Comparison of ENCODE assay signal across 13 mouse cellular contexts in the genomic region with DNA sequence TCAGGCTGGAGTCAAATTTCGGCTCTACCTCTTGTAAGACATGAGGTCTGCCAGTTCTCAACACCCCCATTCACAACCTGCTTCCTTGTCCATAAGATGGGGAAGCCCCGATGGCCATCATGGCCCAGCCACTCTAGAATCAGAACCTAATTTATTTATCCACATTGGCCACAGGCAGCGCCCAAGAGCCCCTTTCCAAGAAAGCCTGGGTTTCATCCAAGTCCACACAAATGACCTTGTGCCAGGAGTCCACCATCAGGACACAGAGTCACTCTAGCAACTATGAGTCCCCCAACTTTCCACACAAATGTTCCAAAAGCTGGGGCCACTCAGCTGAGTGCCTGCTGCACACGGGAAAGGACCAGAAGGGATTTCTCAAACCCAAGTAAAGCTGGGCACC. TPM values are rescaled to one million over a fixed set of nuclear protein-coding genes. Genes with fewer than 3 reads are reported as not detected.
DNase-seq lines count a peak whose midpoint lies in the region; ATAC-seq and TF ChIP-seq lines count a peak whose summit lies in the region.
"Had no signal": no experiment of that assay in that cellular context is flagged by ENCODE, and none has a peak within 500 bp of the region (broad histone marks: within the 10 kb centered on the region; RNA-seq: fewer than 3 reads in every experiment).

No protein-coding gene starts in this region.

- ATAC-seq in heart, embryonic 13.5 days (ENCODE audit: extremely low read depth, insufficient number of reproducible peaks, low FRiP score, low TSS enrichment), result no peak
- ATAC-seq: liver, embryonic 12.5 days had no signal

- H3K4me3 ChIP-seq in heart, embryonic 13.5 days, result no peak overlapping the region
- H3K4me3 ChIP-seq in layer of hippocampus, adult 2 months, result no peak overlapping the region
- no peak overlapping the region for H3K4me3 ChIP-seq in E14TG2a.4 (replicated peaks; ENCODE audit: low read length)
- H3K4me3 ChIP-seq: embryonic facial prominence, embryonic 10.5 days; liver, embryonic 12.5 days; midbrain, embryonic 10.5 days had no signal

- WGBS in heart, embryonic 13.5 days, result 71% methylated on average over 4 of the region's 4 CpGs

- no peaks in the 10 kb centered on the region for H3K27me3 ChIP-seq in heart, embryonic 13.5 days (replicated peaks)
- H3K27me3 ChIP-seq in E14TG2a.4 (ENCODE audit: insufficient read depth, low read length), result peaks cover 25% of the 10 kb centered on the region
- H3K27me3 ChIP-seq: liver, embryonic 12.5 days had no signal

- peak; percentile 53 for TF ChIP-seq CTCF in layer of hippocampus, adult 2 months (conservative IDR thresholded peaks at IDR 0.05)
- TF ChIP-seq CTCF in E14TG2a.4 (conservative IDR thresholded peaks at IDR 0.05; ENCODE audit: low read length), result peak; percentile 16

- H3K4me1 ChIP-seq in heart, embryonic 13.5 days, result peaks cover 94% of the 10 kb centered on the region
- peaks cover 31% of the 10 kb centered on the region for H3K4me1 ChIP-seq in E14TG2a.4 (replicated peaks; ENCODE audit: low read depth, low read length)

- H3K36me3 ChIP-seq in heart, embryonic 13.5 days, result peaks cover 37% of the 10 kb centered on the region
- H3K36me3 ChIP-seq in E14TG2a.4 (ENCODE audit: insufficient read depth, low read length), result peaks cover 7% of the 10 kb centered on the region; the same call in 1 of the 2 replicates
- H3K36me3 ChIP-seq: embryonic facial prominence, embryonic 10.5 days; midbrain, embryonic 10.5 days had no signal

- DNase-seq in heart, postnatal 25 days (ENCODE audit: low spot score), result no peak
- DNase-seq in layer of hippocampus, adult 2 months (ENCODE audit: low spot score in 2 of 2), result no peak
- no peak for DNase-seq in layer of hippocampus, postnatal 36 days
- DNase-seq in adipocyte (ENCODE audit: low spot score), result peak; percentile 35
- DNase-seq in retina, postnatal 1 day, result no peak
- DNase-seq: adrenal gland, adult 2 months; cerebellum, adult 8-10 months; right cerebral cortex, postnatal 14 days had no signal

- H3K27ac ChIP-seq in heart, embryonic 13.5 days (replicated peaks), result peak overlapping the region; percentile 96
- H3K27ac ChIP-seq in layer of hippocampus, adult 2 months, result no peak overlapping the region
- H3K27ac ChIP-seq: embryonic facial prominence, embryonic 10.5 days; liver, embryonic 12.5 days; midbrain, embryonic 10.5 days had no signal

- intact Hi-C loops in heart, postnatal 25 days (cut with DNase I), result no loop called here

- H3K9me3 ChIP-seq in heart, embryonic 13.5 days, result no peaks in the 10 kb centered on the region
- H3K9me3 ChIP-seq in E14TG2a.4 (ENCODE audit: low read length), result no peaks in the 10 kb centered on the region
- H3K9me3 ChIP-seq: embryonic facial prominence, embryonic 10.5 days; liver, embryonic 12.5 days; midbrain, embryonic 10.5 days had no signal

- no peak overlapping the region for H3K9ac ChIP-seq in heart, embryonic 13.5 days
- H3K9ac ChIP-seq: liver, embryonic 12.5 days had no signal

- no peak overlapping the region for H3K4me2 ChIP-seq in heart, embryonic 13.5 days
- H3K4me2 ChIP-seq: liver, embryonic 12.5 days had no signal

RNA-seq across cellular contexts. Expression of a gene that starts 18.7 kb away (rescaled TPM):
- polyA plus RNA-seq in heart, embryonic 13.5 days (2015; fragmentation: Nextera tagmentation; extraction: Ambion mirVana), result 29.3 and 32.8 TPM in 2 replicates
- total RNA-seq in heart, postnatal 25 days (2021), result 10 to 100 TPM; 20.0 TPM
- 1 to 10 TPM; 3.6 to 6.0 TPM for total RNA-seq in layer of hippocampus, adult 2 months (2021)
- total RNA-seq in layer of hippocampus, postnatal 36 days (2021), result 1 to 10 TPM; 4.5 to 5.3 TPM

RNA-seq across cellular contexts. Expression of a gene that starts 29.3 kb away (rescaled TPM):
- 13.9 and 14.2 TPM in 2 replicates for polyA plus RNA-seq in heart, embryonic 13.5 days (2015; fragmentation: Nextera tagmentation; extraction: Ambion mirVana)
- total RNA-seq in heart, postnatal 25 days (2021), result 10 to 100 TPM; 31.8 to 33.7 TPM
- total RNA-seq in layer of hippocampus, adult 2 months (2021), result 10 to 100 TPM; 20.2 to 21.8 TPM
- total RNA-seq in layer of hippocampus, postnatal 36 days (2021), result 10 to 100 TPM; 23.2 to 24.9 TPM
